Mouse (Mus musculus): Measurements from ENCODE around the gene Rufy3.

The Rufy3 gene

DNA sequence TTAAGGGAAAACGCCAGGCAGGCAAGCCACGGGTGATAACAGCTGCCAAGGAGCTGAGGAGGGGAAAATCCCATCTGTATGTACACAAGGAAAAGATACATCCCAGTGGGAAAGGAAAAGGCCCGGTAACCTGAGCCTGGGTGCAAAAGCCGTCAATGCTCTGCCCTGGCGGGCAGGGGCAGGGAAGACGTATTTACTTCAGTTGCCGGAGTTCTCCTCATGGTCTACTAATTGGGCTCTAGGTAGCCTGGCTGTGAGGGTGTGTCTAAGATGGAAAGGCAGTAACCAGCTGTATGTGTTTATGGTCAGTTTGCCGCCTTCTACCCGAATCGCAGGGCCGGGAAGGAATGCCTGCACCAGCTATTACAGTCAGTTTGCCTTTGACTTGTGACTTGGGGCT lies 64.3 kb downstream of the Rufy3 start:
- no peak for DNase-seq (ENCODE audit: inconsistent ontology term)

- DNase-seq (ENCODE audit: inconsistent ontology term): no peak
Observed at GRCm38 (mm10) chr5:88629987-88630386, 65.1 kb downstream of the Rufy3 start.

- DNase-seq (ENCODE audit: inconsistent ontology term): peak; percentile 60
Observed at GRCm38 (mm10) chr5:88630883-88631282, 66.0 kb downstream of the Rufy3 start.

GRCm38 (mm10) chr5:88631545-88631944 lies 66.7 kb downstream of the Rufy3 start:
- DNase-seq (ENCODE audit: inconsistent ontology term): no peak

GRCm38 (mm10) chr5:88632463-88632862 lies 67.6 kb downstream of the Rufy3 start:
- no peak for DNase-seq (ENCODE audit: inconsistent ontology term)

- DNase-seq (ENCODE audit: inconsistent ontology term): no peak
Observed at GRCm38 (mm10) chr5:88634076-88634475, 69.2 kb downstream of the Rufy3 start.

DNA sequence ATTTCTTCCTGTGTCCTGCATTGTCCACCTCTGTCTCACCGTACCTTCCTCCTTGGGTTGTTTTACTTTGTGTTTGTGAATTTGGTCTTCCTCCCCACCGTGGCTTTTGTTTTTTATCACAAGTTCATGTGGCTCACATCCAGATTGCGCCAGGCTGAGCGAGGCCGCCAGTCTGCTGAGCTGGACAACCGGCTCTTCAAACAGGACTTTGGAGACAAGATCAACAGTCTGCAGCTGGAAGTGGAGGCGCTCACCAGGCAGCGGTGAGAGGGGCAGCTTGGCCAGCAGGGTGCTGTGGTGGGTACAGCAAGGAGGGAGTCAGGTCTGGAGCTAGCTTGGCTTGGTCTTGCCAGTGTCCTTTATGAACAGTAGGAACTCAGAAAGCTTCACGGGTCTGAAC lies 77.9 kb downstream of the Rufy3 start:
- DNase-seq (ENCODE audit: inconsistent ontology term): no peak

DNA sequence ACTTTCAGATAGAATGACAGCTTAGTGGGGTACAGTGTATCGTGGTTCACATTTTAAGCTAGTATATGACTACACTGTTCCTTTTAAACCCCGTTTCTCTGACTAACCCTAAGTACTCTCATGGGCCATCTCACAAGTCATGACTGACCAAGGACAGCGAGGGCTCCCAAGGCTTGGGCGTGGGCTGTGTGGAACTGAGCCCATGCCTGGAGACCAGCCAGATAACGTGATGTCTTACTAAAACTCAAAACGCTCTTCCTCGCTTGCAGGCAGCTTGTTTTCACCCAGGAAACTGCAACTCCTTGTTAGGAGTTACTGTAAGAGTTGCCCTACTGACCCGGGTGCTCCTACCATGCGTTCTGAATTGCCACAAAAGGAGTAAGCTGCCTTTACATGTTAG lies 78.7 kb downstream of the Rufy3 start:
- no peak for DNase-seq (ENCODE audit: inconsistent ontology term)

- DNase-seq (ENCODE audit: inconsistent ontology term): no peak
Observed at GRCm38 (mm10) chr5:88644901-88645300, 80.1 kb downstream of the Rufy3 start.

GRCm38 (mm10) chr5:88645405-88645804 lies 80.6 kb downstream of the Rufy3 start:
- DNase-seq (ENCODE audit: inconsistent ontology term): no peak

DNA sequence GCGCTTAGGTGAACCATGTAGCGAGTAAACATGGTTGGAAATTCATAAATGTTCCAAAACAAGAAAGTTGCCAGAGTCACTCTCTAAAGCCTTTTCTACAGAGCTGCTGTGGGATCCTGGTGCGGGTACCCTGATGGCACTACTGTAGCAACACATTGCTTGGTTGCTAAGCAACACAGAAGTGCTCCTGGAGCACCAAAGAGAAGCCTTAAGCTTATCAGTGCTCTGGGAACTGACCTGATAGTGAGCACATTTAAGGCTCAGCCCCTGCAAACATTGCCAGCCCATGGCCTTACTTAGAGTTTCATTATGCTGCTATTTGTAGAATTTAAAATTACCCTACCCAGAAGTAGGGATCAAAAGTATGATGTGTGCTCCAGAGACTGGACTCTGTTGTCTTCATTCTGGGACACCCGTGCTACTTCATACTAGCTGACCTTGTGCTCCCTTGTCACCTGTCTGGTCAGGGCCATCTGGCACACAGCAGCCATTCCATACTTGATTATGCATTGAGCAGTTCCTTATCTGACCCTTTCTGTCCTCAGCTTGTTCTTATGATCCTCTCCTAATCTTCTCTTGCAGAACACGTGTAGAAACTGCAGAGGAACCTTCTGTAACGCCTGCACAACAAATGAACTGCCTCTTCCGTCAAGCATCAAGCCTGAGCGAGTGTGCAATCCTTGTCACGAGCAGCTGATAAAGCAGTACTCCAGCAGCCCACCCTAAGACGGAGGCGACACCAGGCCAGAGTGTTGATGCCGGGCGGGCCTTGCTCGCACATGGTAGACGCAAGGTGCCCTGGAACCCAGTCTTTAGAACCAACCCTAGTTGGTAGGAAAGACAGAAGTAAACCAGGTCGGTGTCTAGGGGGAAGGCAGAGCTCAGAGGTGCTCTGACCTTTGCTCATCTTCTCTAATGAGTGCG lies 84.7 kb downstream of the Rufy3 start:
- DNase-seq (ENCODE audit: inconsistent ontology term): no peak

DNA sequence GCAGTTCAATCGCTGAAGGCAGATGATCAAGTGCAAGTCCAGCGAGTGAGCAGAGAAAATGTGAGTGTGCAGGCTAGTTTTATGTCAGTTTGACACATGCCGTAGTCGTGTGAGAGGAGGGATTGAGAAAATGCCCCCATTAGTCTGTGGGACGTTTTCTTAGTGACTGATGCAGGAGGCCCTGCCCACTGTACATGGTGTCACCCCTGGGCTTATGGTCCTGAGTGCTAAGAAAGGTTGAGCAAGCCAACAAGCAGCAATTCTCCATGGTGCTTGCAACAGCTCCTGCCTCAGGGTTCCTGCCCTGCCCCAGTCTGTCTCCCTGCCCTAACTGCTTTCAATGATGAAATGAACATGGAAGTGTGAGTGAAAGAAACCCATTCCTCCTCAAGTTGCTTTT lies 87.7 kb downstream of the Rufy3 start:
- DNase-seq (ENCODE audit: inconsistent ontology term): no peak

DNA sequence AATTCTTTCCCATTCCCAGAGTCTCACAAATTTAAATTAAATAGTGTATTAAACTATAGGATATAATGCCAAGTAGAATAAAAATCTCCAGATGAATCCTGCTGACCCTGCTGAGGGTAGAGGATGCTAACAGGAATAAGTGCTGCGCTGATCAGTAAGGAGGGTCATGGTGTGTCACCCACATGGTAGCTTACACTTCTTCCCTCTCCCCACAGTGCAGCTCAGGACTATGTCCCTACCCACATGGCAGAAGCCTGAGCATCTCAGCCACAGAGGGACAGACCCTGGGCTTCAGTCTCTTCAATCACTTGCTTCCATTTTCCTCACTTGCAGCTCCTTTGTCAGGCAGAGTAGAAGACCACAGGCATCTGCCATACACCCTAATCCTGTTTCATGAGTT lies 93.0 kb downstream of the Rufy3 start:
- DNase-seq (ENCODE audit: inconsistent ontology term): no peak

- DNase-seq (ENCODE audit: inconsistent ontology term): no peak
Observed at GRCm38 (mm10) chr5:88663151-88663550, 98.3 kb downstream of the Rufy3 start.

- DNase-seq (ENCODE audit: inconsistent ontology term): peak; percentile 16
Observed at GRCm38 (mm10) chr5:88663875-88664274, 99.0 kb downstream of the Rufy3 start.

DNA sequence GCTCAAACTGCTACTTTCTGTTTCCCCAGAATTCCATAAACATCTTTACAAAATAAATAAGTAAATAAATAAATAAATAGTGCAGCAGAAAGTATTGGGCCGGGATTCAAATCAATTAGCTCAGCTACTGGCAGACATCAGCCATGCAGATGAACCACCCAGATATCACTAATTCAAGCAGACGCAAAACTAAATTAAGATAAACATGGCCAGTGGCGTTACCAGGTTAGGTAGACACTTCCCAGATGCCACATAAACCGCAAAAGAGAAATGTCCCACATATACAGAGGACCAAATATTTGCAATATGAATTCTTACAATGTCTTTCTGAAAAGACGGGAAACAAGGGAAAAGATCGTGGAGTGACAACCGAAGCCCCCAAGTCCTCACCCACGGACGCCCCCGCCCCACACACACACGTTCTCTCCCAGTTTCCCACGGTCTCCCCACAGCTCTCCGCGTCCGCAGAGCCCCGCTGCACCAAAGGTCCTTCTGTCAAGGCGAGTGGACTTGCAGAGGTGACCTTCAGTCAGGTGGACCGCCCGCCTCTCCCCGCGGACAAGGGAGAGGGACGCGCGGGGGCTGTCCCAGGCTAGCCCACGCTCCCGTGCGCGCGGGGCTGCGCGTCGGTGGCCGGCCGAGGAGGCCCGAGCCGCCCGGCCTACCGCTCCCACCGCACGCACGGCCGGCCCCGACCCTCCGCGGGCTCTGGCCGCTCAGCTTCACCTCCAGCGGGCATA lies 110.0 kb downstream of the Rufy3 start:
- peak; percentile 30 for DNase-seq (ENCODE audit: inconsistent ontology term)

DNA sequence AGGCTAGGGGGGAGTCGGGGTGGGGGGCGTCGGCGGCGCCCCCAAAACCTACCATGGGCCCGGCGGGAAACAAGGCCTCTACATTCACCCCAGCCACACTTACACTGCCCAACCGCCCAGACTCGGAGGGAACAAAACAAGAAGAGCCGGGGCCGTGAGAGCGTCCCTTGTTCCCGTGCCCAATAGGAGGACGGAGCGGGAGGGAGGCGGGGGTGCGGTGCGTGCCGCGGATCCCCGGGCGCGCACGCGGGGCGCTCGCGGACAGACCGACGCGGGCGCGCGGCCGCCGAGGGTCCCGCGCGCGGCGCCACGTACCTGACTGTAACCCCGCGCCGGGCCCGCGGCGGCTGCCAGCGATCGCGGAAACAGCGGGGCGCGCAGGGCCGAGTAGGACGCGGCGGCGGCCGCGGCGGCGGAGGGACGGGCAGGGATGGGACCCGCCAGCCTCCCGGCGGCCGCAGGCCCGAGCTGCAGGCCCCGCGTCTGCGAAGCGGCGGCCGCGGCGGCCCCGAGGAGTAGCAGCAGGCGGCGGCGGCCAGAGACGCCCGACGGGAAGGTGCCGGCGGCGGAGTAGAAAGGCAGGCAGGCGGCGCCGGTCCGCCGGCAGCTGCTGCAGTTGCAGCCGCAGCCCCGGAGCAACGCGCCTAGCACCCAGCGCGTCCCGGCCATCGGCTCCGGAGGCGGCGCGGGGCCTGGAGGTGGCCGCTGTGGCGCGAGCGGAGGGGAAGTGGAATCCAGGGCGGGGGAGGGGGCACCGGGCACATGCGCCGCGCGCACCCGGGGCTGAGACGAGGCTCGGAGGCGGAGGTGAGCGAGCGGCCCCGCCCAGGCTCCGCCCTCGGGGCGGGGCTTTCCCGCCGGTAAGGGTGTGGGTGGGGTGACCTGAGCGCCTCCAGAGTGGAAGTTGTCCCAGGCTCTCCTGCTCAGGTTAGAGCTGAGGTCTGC lies 110.9 kb downstream of the Rufy3 start, which contains the start of gene Grsf1:
Gene Grsf1 (minus strand): TSS at position 729 of the 945 bp plus-strand sequence.
- DNase-seq (ENCODE audit: inconsistent ontology term): peak; percentile 96

DNA sequence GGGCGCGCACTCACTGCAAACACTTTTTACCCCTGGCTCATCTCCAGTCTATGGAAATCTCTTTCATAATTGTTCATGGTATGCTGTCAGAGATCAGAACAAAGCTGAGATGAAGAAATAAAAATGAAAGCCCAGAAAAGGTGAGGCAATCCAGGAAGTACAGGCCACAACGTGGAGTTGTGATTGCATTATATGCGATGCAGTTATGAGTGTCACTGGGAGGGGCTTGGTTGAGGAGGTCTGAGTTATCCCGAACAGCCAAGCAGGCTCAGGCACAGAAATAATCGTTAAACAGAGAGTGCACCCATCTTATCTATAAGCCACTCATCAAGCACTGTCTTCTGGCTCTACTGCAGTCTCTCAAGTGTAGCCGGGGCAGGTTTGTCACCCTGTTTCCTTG lies 114.1 kb downstream of the Rufy3 start:
- DNase-seq (ENCODE audit: inconsistent ontology term): no peak

GRCm38 (mm10) chr5:88679341-88679740 lies 114.5 kb downstream of the Rufy3 start:
- DNase-seq (ENCODE audit: inconsistent ontology term): no peak

- no peak for DNase-seq (ENCODE audit: inconsistent ontology term)
Observed at GRCm38 (mm10) chr5:88680567-88680966, 115.7 kb downstream of the Rufy3 start.

DNA sequence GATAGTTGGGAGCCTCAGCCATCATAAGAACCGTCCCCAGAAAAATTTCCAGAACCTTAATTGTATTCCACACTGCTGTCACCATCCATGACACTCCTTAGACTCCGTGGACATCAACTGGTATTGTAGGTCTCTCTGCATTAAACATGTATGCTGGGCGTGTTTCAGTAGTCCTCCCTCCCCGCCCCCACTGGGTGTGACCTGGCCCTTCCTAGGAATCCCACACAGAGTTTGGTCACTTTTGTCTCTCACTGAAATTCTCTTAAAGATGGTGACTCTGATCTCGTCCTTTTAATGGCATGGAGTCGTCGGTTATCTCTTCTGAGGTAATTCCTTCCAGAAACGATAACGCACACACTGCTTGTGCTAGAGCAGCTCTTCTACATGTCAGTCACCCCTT lies 118.9 kb downstream of the Rufy3 start:
- DNase-seq (ENCODE audit: inconsistent ontology term): no peak

- no peak for DNase-seq (ENCODE audit: inconsistent ontology term)
Observed at GRCm38 (mm10) chr5:88684226-88684625, 119.4 kb downstream of the Rufy3 start.
